Mouse (Mus musculus) kidney, postnatal 0 days (tissue): Measurements from ENCODE around the gene Elmo1. TPM values are rescaled to one million over a fixed set of nuclear protein-coding genes. Genes with fewer than 3 reads are reported as not detected.

Experiments
- ATAC-seq: fragments of 200-750 bp; cut with Nextera tagmentation; replicated peaks from 2 replicates; pipeline ENCODE4 v1.8.0; 2017; ENCODE audit warnings: low read depth, moderate number of reproducible peaks, moderate TSS enrichment, moderate library complexity; ENCODE audit not compliant: low FRiP score
- DNase-seq: peaks from one replicate; pipeline ENCODE4 v3.0.0-alpha.2; 2016; ENCODE audit warnings: low spot score
- H3K27ac ChIP-seq: fragments of 300-500 bp; sonication (generic); 2 replicates; pipeline ENCODE4 v1.5.1; 2014; ENCODE audit warnings: mild to moderate bottlenecking
- H3K27me3 ChIP-seq: fragments of 300-500 bp; sonication (generic); 2 replicates; pipeline ENCODE4 v1.6.1; 2014; ENCODE audit warnings: low read length, mixed read lengths; ENCODE audit not compliant: insufficient read depth
- H3K36me3 ChIP-seq: fragments of 300-500 bp; sonication (generic); 2 replicates; pipeline ENCODE4 v1.6.1; 2014; ENCODE audit warnings: low read length, mixed read lengths; ENCODE audit not compliant: insufficient read depth
- H3K4me1 ChIP-seq: fragments of 300-500 bp; sonication (generic); replicated peaks from 2 replicates; pipeline ENCODE4 v1.6.1; 2014; ENCODE audit warnings: antibody characterized with exemption, low read length, mixed read lengths; ENCODE audit not compliant: insufficient read depth
- H3K4me2 ChIP-seq: fragments of 300-500 bp; sonication (generic); 2 replicates; pipeline ENCODE4 v1.6.1; 2014; ENCODE audit warnings: mild to moderate bottlenecking, low read length, moderate library complexity, mixed read lengths
- H3K4me3 ChIP-seq: fragments of 300-500 bp; sonication (generic); replicated peaks from 2 replicates; pipeline ENCODE4 v1.5.1; 2014; ENCODE audit warnings: low read depth, low read length
- H3K9ac ChIP-seq: fragments of 300-500 bp; sonication (generic); 2 replicates; pipeline ENCODE4 v1.6.1; 2014; ENCODE audit warnings: low read depth, low read length
- H3K9me3 ChIP-seq: fragments of 300-500 bp; sonication (generic); replicated peaks from 2 replicates; pipeline ENCODE4 v1.6.1; 2016; ENCODE audit warnings: low read length, inconsistent platforms, mixed read lengths
- CTCF ChIP-seq: IDR thresholded peaks from 2 replicates; pipeline ENCODE4 v1.5.1; 2016; ENCODE audit warnings: antibody characterized with exemption, low read depth, mild to moderate bottlenecking, moderate library complexity
- WGBS: fragments of 180-500 bp; shearing (Covaris S2); extraction: QIAGEN DNeasy Blood & Tissue Kit; methylation state at CpG from one replicate; pipeline ENCODE4 v1.1.7; 2014; 5-methylcytosine and 5-hydroxymethylcytosine counted together
- polyA plus RNA-seq: library from polyadenylated mRNA; unstranded; fragments of >200 nt; fragmentation: Nextera tagmentation; extraction: Ambion mirVana; gene quantifications from 2 replicates; pipeline ENCODE4 v1.2.1, GENCODE M21; 2015

The Elmo1 gene
- polyA plus RNA-seq, 1 experiment from 2014 or later: 5.1 TPM

DNA sequence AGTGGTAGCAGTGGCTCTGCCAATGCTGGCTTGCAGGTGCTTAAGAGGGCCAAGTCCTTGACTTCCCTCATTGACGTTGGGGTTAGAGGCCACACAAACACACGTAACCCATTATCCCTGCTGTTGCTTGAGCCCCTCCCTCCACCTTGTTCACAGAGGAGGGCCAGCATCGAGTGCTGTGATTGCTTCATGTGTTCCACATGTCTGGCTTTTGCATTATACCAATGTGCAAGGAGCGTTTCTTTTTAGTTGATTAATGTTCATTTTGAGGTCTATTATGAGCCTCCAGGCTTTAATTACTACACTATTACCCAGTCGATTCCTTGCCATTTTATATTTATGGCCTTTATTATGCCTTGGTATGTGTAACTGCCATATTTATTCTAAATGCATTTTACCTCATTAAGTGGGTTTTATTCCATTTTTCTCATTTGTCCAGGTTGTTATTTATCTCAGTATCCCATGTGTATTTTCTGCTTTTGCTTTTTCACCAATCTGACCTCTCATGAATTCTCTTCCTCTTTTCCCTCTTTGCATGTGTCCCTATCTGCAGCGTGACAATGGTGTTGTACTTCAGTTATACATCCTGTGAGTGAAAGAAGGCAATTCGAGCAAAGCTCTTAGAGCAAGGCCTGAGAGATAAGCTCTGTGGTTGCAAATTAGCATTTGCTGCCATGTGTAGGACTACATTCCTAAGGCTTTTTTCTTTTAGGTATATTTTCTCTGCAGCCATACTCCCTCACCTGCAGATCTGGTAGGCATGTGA is 275.6 kb downstream of the Elmo1 start:
- no peak overlapping the region for H3K4me2 ChIP-seq
- ATAC-seq (no peak), DNase-seq (no peak)
- H3K9ac ChIP-seq: no peak overlapping the region
- TF ChIP-seq CTCF: no peak
- H3K4me3 ChIP-seq: no peak overlapping the region
- H3K9me3 ChIP-seq: no peaks in the 10 kb centered on the region
- no peaks in the 10 kb centered on the region for H3K4me1 ChIP-seq
- 49% methylated on average over 7 of the region's 7 CpGs for WGBS
- no peak overlapping the region for H3K27ac ChIP-seq
- H3K36me3 ChIP-seq: no peaks in the 10 kb centered on the region
- H3K27me3 ChIP-seq: no peaks in the 10 kb centered on the region

DNA sequence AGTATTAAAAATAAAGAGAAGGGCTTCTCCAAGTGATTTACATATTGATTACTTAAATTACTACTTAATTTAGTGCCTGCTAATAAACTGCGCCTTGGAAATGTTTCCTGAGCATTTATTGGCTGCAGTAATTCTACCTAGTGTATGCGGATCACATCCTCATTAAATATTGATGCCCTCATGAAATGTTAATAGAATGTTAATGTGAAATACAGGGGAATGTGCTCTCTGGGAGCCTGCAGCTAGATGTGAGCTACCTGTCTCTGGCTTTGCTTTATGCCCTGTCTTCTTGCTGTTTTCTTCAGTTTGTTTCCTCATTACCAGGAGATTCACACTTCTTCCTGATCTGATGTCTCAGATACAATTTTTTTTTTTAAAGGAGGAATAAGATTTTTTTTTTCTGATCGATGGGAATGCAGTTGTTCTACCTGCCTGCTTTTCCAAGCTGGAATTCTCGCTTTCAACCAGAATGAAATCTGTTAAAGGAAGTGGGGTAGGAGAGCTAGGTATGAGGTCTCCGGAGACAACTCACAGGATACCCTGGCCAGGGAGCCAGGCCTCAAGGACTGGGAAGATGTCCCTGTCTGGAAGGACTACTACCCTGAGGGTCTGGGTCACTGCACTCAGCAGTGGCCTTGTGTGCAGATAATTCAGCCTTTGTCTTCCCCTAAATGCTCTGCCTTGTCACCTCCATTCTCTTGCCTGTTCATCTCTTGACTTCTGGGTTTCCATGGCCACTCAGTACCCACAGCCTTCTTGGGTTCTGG is 279.8 kb downstream of the Elmo1 start:
- no peak overlapping the region for H3K4me2 ChIP-seq
- DNase-seq (no peak), ATAC-seq (no peak)
- no peaks in the 10 kb centered on the region for H3K27me3 ChIP-seq
- H3K9me3 ChIP-seq: no peaks in the 10 kb centered on the region
- H3K36me3 ChIP-seq: no peaks in the 10 kb centered on the region
- no peak overlapping the region for H3K27ac ChIP-seq
- H3K9ac ChIP-seq: no peak overlapping the region
- H3K4me3 ChIP-seq: no peak overlapping the region
- H3K4me1 ChIP-seq: no peaks in the 10 kb centered on the region
- WGBS: 82% methylated on average over 5 of the region's 5 CpGs
- no peak for TF ChIP-seq CTCF

GRCm38 (mm10) chr13:20371501-20371900 is 281.1 kb downstream of the Elmo1 start:
- no peaks in the 10 kb centered on the region for H3K36me3 ChIP-seq
- no peaks in the 10 kb centered on the region for H3K9me3 ChIP-seq
- DNase-seq (peak; percentile 78), ATAC-seq (no peak)
- no peak overlapping the region for H3K4me3 ChIP-seq
- no peaks in the 10 kb centered on the region for H3K4me1 ChIP-seq
- TF ChIP-seq CTCF: no peak
- H3K4me2 ChIP-seq: no peak overlapping the region
- WGBS: 63% methylated on average over 6 of the region's 6 CpGs
- H3K9ac ChIP-seq: no peak overlapping the region
- no peak overlapping the region for H3K27ac ChIP-seq
- H3K27me3 ChIP-seq: no peaks in the 10 kb centered on the region

GRCm38 (mm10) chr13:20372335-20372734 is 281.9 kb downstream of the Elmo1 start:
- Histone ChIP-seq H3K4me3 (no peak overlapping the region), H3K36me3 (no peaks in the 10 kb centered on the region), H3K4me2 (no peak overlapping the region), H3K9ac (no peak overlapping the region), H3K27ac (0 out of 2 replicates have a peak overlapping the region, but pooled peaks have one; percentile 42), H3K27me3 (no peaks in the 10 kb centered on the region), H3K9me3 (no peaks in the 10 kb centered on the region), H3K4me1 (no peaks in the 10 kb centered on the region)
- 40% methylated on average over 4 of the region's 4 CpGs for WGBS
- DNase-seq (peak; percentile 58), ATAC-seq (no peak)
- no peak for TF ChIP-seq CTCF

GRCm38 (mm10) chr13:20378869-20379268 is 288.5 kb downstream of the Elmo1 start:
- no peak overlapping the region for H3K4me3 ChIP-seq
- H3K9ac ChIP-seq: no peak overlapping the region
- no peak overlapping the region for H3K4me2 ChIP-seq
- 85% methylated on average over 8 of the region's 8 CpGs for WGBS
- no peaks in the 10 kb centered on the region for H3K36me3 ChIP-seq
- H3K27ac ChIP-seq: no peak overlapping the region
- ATAC-seq: no peak
- no peaks in the 10 kb centered on the region for H3K27me3 ChIP-seq
- TF ChIP-seq CTCF: no peak
- no peaks in the 10 kb centered on the region for H3K4me1 ChIP-seq
- no peaks in the 10 kb centered on the region for H3K9me3 ChIP-seq
- no peak for DNase-seq

DNA sequence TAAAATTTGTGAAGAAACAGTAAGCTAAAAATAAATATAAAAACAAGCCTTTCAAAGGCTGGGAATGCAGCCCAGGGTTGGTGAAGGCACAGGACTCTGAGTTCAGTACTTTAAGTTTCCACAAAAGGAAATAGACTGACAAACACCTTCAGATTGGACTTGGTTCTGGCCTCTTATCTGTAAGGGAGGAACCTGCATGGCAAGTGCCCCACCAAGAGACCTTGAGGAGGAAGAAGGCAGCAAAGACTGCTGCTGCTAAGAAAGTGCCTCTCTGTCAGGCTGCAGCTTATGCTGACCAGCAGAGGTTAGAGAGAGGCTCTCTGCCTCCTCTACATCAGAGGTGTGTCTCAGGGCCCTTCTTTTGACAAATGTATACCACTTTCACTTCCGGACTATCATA is 293.5 kb downstream of the Elmo1 start:
- Histone ChIP-seq H3K27me3 (no peaks in the 10 kb centered on the region), H3K4me2 (no peak overlapping the region), H3K9ac (no peak overlapping the region), H3K4me1 (no peaks in the 10 kb centered on the region), H3K27ac (no peak overlapping the region), H3K9me3 (no peaks in the 10 kb centered on the region), H3K4me3 (no peak overlapping the region), H3K36me3 (no peaks in the 10 kb centered on the region)
- ATAC-seq (no peak), DNase-seq (no peak)
- no peak for TF ChIP-seq CTCF
- WGBS: 100% methylated on average over 1 of the region's 1 CpGs
